Mouse (Mus musculus) liver, embryonic 11.5 days (tissue): ENCODE results near the gene C1qa. TPM values are rescaled to one million over a fixed set of nuclear protein-coding genes. Genes with fewer than 3 reads are reported as not detected.

Experiments
- ATAC-seq: fragments of 200-750 bp; cut with Nextera tagmentation; replicated peaks from 2 replicates; pipeline ENCODE4 v1.8.0; 2017; ENCODE audit warnings: moderate number of reproducible peaks, mild to moderate bottlenecking, moderate TSS enrichment, moderate library complexity; ENCODE audit not compliant: low FRiP score
- DNase-seq: peaks from one replicate; pipeline ENCODE4 v3.0.0-alpha.2; 2017; ENCODE audit warnings: low spot score
- H3K27ac ChIP-seq: fragments of 300-500 bp; sonication (generic); 2 replicates; pipeline ENCODE4 v1.5.1; 2014; ENCODE audit warnings: mild to moderate bottlenecking, low read depth, low read length, control low read depth
- H3K27me3 ChIP-seq: fragments of 300-500 bp; sonication (generic); replicated peaks from 2 replicates; pipeline ENCODE4 v1.6.1; 2014; ENCODE audit warnings: low read length, mixed read lengths; ENCODE audit not compliant: control insufficient read depth, insufficient read depth
- H3K36me3 ChIP-seq: fragments of 300-500 bp; sonication (generic); 2 replicates; pipeline ENCODE4 v1.6.1; 2014; ENCODE audit warnings: mild to moderate bottlenecking, low read length, moderate library complexity, mixed read lengths; ENCODE audit not compliant: control insufficient read depth, insufficient read depth
- H3K4me1 ChIP-seq: fragments of 300-500 bp; sonication (generic); replicated peaks from 2 replicates; pipeline ENCODE4 v1.6.1; 2014; ENCODE audit warnings: low read length, mixed read lengths; ENCODE audit not compliant: control insufficient read depth, insufficient read depth
- H3K4me2 ChIP-seq: fragments of 300-500 bp; sonication (generic); 2 replicates; pipeline ENCODE4 v1.6.1; 2014; ENCODE audit warnings: mild to moderate bottlenecking, control low read depth, moderate library complexity
- H3K4me3 ChIP-seq: fragments of 300-500 bp; sonication (generic); 2 replicates; pipeline ENCODE4 v1.5.1; 2014; ENCODE audit warnings: low read depth, low read length, control low read depth
- H3K9ac ChIP-seq: fragments of 300-500 bp; sonication (generic); 2 replicates; pipeline ENCODE4 v1.6.1; 2014; ENCODE audit warnings: low read depth, low read length, control low read depth
- H3K9me3 ChIP-seq: fragments of 300-500 bp; sonication (generic); 2 replicates; pipeline ENCODE4 v1.6.1; 2016; ENCODE audit warnings: low read length, inconsistent platforms, mixed read lengths; ENCODE audit not compliant: control insufficient read depth
- WGBS: fragments of 180-500 bp; shearing (Covaris S2); extraction: QIAGEN DNeasy Blood & Tissue Kit; methylation state at CpG from one replicate; pipeline ENCODE4 v1.1.7; 2014; 5-methylcytosine and 5-hydroxymethylcytosine counted together
- polyA plus RNA-seq: library from polyadenylated mRNA; unstranded; fragments of >200 nt; fragmentation: Nextera tagmentation; extraction: Ambion mirVana; gene quantifications from 2 replicates; pipeline ENCODE4 v1.2.1, GENCODE M21; 2014

The C1qa gene
- polyA plus RNA-seq, 1 experiment from 2014 or later = 37.8 TPM

DNA sequence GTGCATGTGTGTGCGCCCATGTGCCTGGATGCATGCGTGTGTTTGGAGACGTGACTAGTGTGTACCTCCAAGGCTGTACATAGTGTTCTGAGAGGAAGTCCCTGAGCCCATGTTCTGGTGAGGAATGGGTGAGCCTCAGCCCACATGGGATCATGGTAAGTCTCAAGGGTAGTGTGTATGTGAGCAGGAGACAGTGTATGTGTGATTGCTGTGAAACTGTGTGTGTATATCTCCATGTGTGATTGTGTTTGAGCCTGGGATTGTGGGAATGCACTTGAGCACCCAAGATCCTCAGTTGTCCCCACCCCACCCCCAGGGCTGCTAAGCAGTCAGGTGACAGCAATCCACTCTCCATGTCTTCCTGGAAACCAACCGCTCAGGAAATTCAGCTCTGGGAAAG lies 3.8 kb downstream of the C1qa start:
- WGBS = 65% methylated on average over 4 of the region's 4 CpGs
- H3K4me1 ChIP-seq = no peaks in the 10 kb centered on the region
- no peaks in the 10 kb centered on the region for H3K36me3 ChIP-seq
- ATAC-seq (no peak), DNase-seq (no peak)
- no peak overlapping the region for H3K9ac ChIP-seq
- H3K4me3 ChIP-seq = no peak overlapping the region
- H3K4me2 ChIP-seq = no peak overlapping the region
- H3K9me3 ChIP-seq = no peaks in the 10 kb centered on the region
- H3K27me3 ChIP-seq = peaks cover 27% of the 10 kb centered on the region
- H3K27ac ChIP-seq = no peak overlapping the region

- Histone ChIP-seq H3K9me3 (no peaks in the 10 kb centered on the region), H3K4me2 (no peak overlapping the region), H3K36me3 (no peaks in the 10 kb centered on the region), H3K4me1 (no peaks in the 10 kb centered on the region), H3K4me3 (no peak overlapping the region), H3K9ac (no peak overlapping the region), H3K27ac (no peak overlapping the region), H3K27me3 (peaks cover 27% of the 10 kb centered on the region)
- 6% methylated on average over 9 of the region's 9 CpGs for WGBS
- DNase-seq (no peak), ATAC-seq (no peak)
Observed at GRCm38 (mm10) chr4:136893691-136894543, 4.7 kb downstream of the C1qa start.

DNA sequence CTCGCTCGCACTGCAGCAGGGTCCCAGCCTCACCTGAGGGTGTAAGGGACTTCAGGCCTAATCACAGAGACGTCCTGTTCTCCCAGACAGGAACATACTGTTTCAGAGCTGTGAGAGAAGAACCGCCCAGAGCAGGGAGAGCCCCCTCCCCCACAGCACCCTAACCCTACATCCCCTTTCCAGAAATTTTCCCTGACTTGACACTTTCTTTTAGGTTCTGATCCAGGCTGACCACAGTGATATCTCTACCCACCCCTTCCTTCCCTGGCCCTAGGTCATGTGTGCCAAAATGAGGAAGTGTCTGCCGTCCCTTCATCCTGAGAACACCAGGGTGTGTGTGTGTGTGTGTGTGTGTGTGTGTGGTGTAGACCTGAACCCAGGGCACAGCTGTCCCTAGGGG lies 5.8 kb downstream of the C1qa start, which contains the start of gene C1qc:
Gene C1qc (minus strand): TSS at position 255 of the 400 bp plus-strand sequence.
- H3K9ac ChIP-seq = no peak within 1 kb of the TSS

GRCm38 (mm10) chr4:136892371-136892770 lies 6.2 kb downstream of the C1qa start:
- Histone ChIP-seq H3K4me1 (no peaks in the 10 kb centered on the region), H3K9me3 (no peaks in the 10 kb centered on the region), H3K9ac (no peak overlapping the region), H3K4me3 (no peak overlapping the region), H3K36me3 (no peaks in the 10 kb centered on the region), H3K27ac (no peak overlapping the region), H3K4me2 (no peak overlapping the region), H3K27me3 (peaks cover 22% of the 10 kb centered on the region)
- DNase-seq (no peak), ATAC-seq (no peak)
- WGBS = 57% methylated on average over 7 of the region's 7 CpGs

More for the DNA sequence above, 5.8 kb downstream of the C1qa start, which contains the start of gene C1qc:
- Histone ChIP-seq H3K27ac (no peak within 1 kb of the TSS), H3K4me2 (no peak within 1 kb of the TSS), H3K4me3 (no peak within 1 kb of the TSS), H3K27me3 (peaks cover 25% of the 10 kb centered on the region), H3K4me1 (no peaks in the 10 kb centered on the region), H3K9me3 (no peaks in the 10 kb centered on the region), H3K36me3 (no peaks in the 10 kb centered on the region)
- 35% methylated on average over 5 of the region's 5 CpGs for WGBS
- DNase-seq = no peak
- no peak for ATAC-seq

DNA sequence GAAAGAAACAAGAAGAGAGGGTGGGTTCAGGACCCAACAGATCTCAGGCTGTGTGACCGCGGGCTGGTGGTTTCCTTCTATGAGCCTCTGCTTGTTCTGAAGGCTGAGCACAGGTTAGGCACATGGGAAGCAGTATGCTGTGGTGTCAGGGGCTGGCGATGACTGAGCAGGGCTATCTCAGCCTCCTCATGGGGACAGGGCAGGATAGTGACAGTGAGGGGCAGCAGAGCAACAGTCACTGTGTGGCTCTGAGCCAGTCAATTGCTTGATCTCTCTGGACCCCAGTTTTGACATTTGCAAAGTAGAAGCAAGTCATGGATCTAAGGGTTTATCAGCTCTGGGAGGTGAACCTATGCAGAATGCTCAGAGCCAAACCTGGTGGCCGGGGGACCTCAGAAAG lies 7.5 kb downstream of the C1qa start:
- 66% methylated on average over 4 of the region's 4 CpGs for WGBS
- ATAC-seq = no peak
- no peak for DNase-seq
- Histone ChIP-seq H3K4me1 (no peaks in the 10 kb centered on the region), H3K27me3 (peaks cover 17% of the 10 kb centered on the region), H3K9ac (no peak overlapping the region), H3K4me3 (no peak overlapping the region), H3K9me3 (no peaks in the 10 kb centered on the region), H3K4me2 (no peak overlapping the region), H3K36me3 (no peaks in the 10 kb centered on the region), H3K27ac (no peak overlapping the region)

- Histone ChIP-seq H3K4me1 (no peaks in the 10 kb centered on the region), H3K4me2 (no peak overlapping the region), H3K9me3 (no peaks in the 10 kb centered on the region), H3K27me3 (peaks cover 9% of the 10 kb centered on the region), H3K36me3 (no peaks in the 10 kb centered on the region), H3K9ac (no peak overlapping the region), H3K27ac (no peak overlapping the region), H3K4me3 (no peak overlapping the region)
- WGBS = 82% methylated on average over 15 of the region's 15 CpGs
- no peak for DNase-seq
- ATAC-seq = no peak
Observed at GRCm38 (mm10) chr4:136889981-136890380, 8.6 kb downstream of the C1qa start.

GRCm38 (mm10) chr4:136887714-136888113 lies 10.9 kb downstream of the C1qa start:
- no peaks in the 10 kb centered on the region for H3K9me3 ChIP-seq
- ATAC-seq = no peak
- H3K4me1 ChIP-seq = no peaks in the 10 kb centered on the region
- no peak overlapping the region for H3K4me3 ChIP-seq
- no peak for DNase-seq
- no peak overlapping the region for H3K9ac ChIP-seq
- no peaks in the 10 kb centered on the region for H3K27me3 ChIP-seq
- no peak overlapping the region for H3K4me2 ChIP-seq
- no peak overlapping the region for H3K27ac ChIP-seq
- H3K36me3 ChIP-seq = no peaks in the 10 kb centered on the region
- 61% methylated on average over 5 of the region's 5 CpGs for WGBS

DNA sequence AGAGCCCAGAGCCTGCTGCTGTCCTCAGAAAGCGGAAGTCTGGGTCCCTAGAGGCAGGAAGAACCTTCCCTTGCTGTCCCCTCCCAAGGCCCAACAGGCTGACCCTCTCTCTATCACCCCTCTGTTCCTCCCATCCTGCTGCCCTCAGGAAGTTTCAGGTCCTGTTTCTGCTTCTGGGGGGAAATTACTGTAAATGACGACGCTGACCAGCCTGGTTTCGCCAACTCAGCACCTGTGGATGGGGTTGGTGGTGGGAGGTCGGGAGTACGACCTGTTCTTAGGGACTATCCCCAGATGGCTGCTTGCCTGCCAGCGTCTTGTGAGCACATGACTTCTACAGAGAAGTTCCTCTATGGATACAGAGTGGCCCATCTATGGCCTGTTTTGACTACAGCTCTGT lies 12.5 kb downstream of the C1qa start, which contains the start of gene C1qb:
Gene C1qb (minus strand): TSS at position 87 of the 400 bp plus-strand sequence.
- H3K27me3 ChIP-seq = no peaks in the 10 kb centered on the region

GRCm38 (mm10) chr4:136878601-136879000 lies 20.0 kb downstream of the C1qa start:
- H3K27me3 ChIP-seq = no peaks in the 10 kb centered on the region
- H3K4me3 ChIP-seq = no peak overlapping the region
- no peaks in the 10 kb centered on the region for H3K36me3 ChIP-seq
- no peak overlapping the region for H3K9ac ChIP-seq
- no peak overlapping the region for H3K4me2 ChIP-seq
- H3K27ac ChIP-seq = no peak overlapping the region
- no peaks in the 10 kb centered on the region for H3K4me1 ChIP-seq
- H3K9me3 ChIP-seq = no peaks in the 10 kb centered on the region
- DNase-seq = no peak
- 19% methylated on average over 5 of the region's 5 CpGs for WGBS
- 0 out of 2 replicates have a peak, but pooled peaks have one; percentile 10 for ATAC-seq

More for the DNA sequence above, 12.5 kb downstream of the C1qa start, which contains the start of gene C1qb:
- DNase-seq (no peak), ATAC-seq (no peak)
- Histone ChIP-seq H3K4me2 (no peak within 1 kb of the TSS), H3K4me3 (0 out of 2 replicates have a peak within 1 kb of the TSS, but pooled peaks have one; percentile 7), H3K27ac (no peak within 1 kb of the TSS), H3K4me1 (no peaks in the 10 kb centered on the region), H3K9me3 (no peaks in the 10 kb centered on the region), H3K36me3 (no peaks in the 10 kb centered on the region), H3K9ac (no peak within 1 kb of the TSS)
- 59% methylated on average over 7 of the region's 7 CpGs for WGBS
